Mouse (Mus musculus): ENCODE measurements around the gene Gm36028. TPM values are rescaled to one million over a fixed set of nuclear protein-coding genes. Genes with fewer than 3 reads are reported as not detected.

Gene Gm36028
- polyA plus RNA-seq, 1 experiment from 2014 or later, result not detected

DNA sequence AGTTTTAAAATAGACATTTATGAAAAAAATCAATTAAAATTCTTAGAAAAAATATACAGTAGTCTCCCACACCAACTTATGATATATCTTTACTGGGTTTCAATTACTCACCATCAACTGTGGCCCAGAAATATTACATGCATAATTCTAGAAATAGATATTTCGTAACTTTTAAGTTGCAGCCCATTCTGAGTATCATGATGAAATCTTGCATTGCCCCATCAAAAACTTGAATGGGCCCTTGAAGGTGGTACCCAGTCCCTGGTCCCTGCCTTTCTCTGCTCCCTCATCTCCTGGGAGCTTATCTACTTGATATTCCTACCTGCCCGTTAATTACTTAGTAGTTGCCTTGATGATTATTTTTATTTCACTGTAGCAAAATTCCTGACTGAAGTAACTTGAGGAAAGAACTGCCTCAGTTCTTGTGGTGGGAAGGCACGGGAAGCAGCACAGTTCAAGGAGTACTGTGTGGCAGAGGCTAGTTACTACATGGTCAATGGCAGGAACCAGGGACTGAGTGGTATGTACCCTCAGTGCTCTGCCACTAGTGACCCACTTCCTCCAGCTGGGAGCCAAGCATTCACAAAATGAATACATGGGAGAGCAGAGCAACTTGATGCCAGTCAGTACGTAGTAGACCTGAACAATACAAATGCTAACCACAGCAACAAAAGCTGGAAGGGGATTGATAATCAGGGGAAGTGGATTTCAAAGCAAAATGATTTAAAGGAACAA lies 13.7 kb upstream of the Gm36028 start:
- WGBS, result 79% methylated on average over 4 of the region's 4 CpGs
- no peak overlapping the region for H3K4me2 ChIP-seq
- H3K4me1 ChIP-seq, result peaks cover 33% of the 10 kb centered on the region
- H3K9me3 ChIP-seq (replicated peaks), result no peaks in the 10 kb centered on the region
- no peak overlapping the region for H3K4me3 ChIP-seq
- peaks cover 24% of the 10 kb centered on the region for H3K36me3 ChIP-seq (ENCODE audit: poor library complexity, severe bottlenecking)
- H3K9ac ChIP-seq, result no peak overlapping the region
- no peaks in the 10 kb centered on the region for H3K27me3 ChIP-seq
- ATAC-seq, result no peak
- no peak overlapping the region for H3K27ac ChIP-seq

DNA sequence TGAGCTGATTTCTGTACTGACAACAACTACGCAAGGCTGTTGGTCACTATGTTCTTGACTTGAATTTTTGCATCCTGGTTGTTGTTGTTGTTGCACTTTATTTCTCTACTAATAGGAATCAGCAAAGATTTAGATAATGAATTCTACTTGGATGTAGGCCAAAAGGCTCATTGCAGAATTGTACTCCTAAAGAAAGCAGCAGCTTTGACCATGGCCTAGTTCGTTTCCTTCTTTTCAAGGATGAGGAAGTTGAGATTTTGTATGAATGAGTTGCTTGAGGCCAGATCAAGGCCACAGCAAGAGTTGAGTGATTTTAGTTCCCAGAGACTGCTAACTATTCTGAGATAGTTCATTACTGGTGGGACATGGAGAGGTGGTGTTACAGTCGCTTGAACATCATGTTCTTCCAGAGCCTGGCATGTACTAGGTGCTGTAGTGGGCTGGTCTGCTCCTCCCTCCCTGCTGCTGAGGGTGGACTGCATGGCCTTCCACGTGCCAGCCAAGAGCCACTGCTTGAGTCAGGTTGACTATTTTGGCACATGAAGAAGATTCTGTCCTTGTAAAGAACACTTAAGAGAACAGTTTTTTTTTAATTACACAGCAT lies 10.3 kb upstream of the Gm36028 start:
- no peak for ATAC-seq
- Histone ChIP-seq H3K4me3 (no peak overlapping the region), H3K9ac (no peak overlapping the region), H3K4me1 (peaks cover 39% of the 10 kb centered on the region), H3K36me3 (ENCODE audit: poor library complexity, severe bottlenecking) (peaks cover 3% of the 10 kb centered on the region; the same call in 1 of the 2 replicates), H3K27ac (no peak overlapping the region), H3K9me3 (replicated peaks) (no peaks in the 10 kb centered on the region), H3K27me3 (no peaks in the 10 kb centered on the region), H3K4me2 (peak overlapping the region; percentile 76)
- 72% methylated on average over 4 of the region's 4 CpGs for WGBS

DNA sequence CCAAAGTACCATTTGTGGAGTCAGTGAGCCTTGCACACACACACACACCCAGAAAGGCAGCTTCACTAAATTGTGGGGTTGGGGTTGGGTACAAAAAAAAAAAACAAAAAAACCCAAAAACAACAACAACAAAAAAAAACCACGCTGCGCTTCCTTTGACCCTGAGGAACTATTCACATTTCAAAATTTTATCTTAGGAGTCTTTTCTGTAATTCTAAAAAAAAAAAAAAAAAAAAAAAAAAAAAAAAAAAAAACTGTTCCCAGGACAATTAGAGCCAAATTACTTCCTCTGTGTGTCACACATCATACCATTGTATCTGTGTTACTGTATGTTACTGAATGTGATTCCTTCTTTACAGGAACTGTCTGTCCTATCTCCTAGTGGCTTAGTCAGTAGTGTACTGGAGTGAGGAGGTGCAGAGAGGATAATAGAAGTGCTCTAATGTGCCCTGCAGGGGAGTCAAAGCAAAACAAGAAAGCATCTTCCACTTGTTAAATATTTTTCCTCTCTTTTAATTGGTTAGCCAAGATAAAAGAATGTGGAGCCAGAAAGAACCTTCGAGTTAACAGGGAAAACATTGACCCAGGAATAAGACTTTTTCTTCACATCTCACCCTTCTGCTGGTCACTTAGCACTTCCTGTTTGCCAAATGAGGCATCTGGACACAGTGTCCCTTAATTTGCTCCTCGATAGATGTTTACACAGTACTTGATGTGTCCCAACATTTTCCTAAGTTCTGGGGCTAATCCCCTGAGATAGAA lies 8.7 kb upstream of the Gm36028 start:
- Histone ChIP-seq H3K36me3 (ENCODE audit: poor library complexity, severe bottlenecking) (peaks cover 3% of the 10 kb centered on the region; the same call in 1 of the 2 replicates), H3K4me2 (peak overlapping the region; percentile 76), H3K4me3 (peak overlapping the region; percentile 97), H3K4me1 (peaks cover 36% of the 10 kb centered on the region), H3K9ac (peak overlapping the region; percentile 98), H3K27ac (peak overlapping the region; percentile 99), H3K27me3 (no peaks in the 10 kb centered on the region), H3K9me3 (replicated peaks) (no peaks in the 10 kb centered on the region)
- no peak for ATAC-seq
- 32% methylated on average over 4 of the region's 4 CpGs for WGBS

DNA sequence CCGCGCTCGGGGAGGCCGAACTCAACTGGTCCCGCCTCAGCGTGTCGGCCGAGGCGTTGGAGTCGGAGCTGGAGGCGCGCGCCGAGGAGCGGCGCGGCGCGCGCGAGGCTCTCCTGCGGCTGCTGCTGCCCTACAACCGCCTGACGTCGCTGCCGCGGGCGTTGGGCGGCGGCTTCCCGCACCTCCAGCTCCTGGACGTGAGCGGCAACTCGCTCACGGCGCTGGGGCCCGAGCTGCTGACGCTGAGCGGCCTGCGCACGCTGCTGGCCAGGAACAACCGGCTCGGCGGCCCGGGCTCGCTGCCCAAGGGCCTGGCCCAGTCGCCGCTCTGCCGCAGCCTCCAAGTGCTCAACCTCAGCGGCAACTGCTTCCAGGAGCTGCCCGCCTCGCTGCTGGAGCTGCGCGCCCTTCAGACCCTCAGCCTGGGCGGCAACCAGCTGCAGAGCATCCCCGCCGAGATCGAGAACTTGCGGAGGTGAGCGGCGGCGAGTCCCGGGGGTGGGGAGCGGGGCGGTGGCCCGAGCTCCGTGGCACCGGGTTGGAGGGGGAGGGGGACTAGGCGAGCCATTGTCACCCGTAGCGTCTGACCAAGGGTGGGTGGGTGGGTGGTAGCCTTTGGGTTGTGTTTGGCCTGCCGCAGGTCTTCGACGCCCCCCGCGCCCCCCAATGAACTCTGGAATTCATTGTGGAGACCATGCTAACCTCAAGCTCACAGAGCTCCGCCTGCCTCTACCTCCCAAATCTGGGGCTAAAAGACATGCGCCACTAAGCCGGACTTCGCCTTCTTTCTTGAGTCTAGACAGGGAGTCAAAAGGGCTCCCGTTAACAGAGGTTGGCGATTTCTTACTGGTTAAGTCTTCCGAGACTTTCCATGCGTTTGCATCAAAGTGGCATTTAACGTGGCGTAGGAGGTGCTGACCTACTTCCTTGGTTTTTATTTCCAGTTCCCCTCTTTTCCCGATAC lies 7.8 kb upstream of the Gm36028 start:
- H3K27me3 ChIP-seq, result no peaks in the 10 kb centered on the region
- H3K9ac ChIP-seq, result peak overlapping the region; percentile 98
- H3K4me3 ChIP-seq, result peak overlapping the region; percentile 97
- H3K4me1 ChIP-seq, result peaks cover 34% of the 10 kb centered on the region
- H3K27ac ChIP-seq, result peak overlapping the region; percentile 99
- WGBS, result under 1% methylated on average over 65 of the region's 87 CpGs
- no peaks in the 10 kb centered on the region for H3K9me3 ChIP-seq (replicated peaks)
- ATAC-seq, result peak; percentile 82
- H3K36me3 ChIP-seq (ENCODE audit: poor library complexity, severe bottlenecking), result peaks cover 3% of the 10 kb centered on the region; the same call in 1 of the 2 replicates
- H3K4me2 ChIP-seq, result peak overlapping the region; percentile 76

DNA sequence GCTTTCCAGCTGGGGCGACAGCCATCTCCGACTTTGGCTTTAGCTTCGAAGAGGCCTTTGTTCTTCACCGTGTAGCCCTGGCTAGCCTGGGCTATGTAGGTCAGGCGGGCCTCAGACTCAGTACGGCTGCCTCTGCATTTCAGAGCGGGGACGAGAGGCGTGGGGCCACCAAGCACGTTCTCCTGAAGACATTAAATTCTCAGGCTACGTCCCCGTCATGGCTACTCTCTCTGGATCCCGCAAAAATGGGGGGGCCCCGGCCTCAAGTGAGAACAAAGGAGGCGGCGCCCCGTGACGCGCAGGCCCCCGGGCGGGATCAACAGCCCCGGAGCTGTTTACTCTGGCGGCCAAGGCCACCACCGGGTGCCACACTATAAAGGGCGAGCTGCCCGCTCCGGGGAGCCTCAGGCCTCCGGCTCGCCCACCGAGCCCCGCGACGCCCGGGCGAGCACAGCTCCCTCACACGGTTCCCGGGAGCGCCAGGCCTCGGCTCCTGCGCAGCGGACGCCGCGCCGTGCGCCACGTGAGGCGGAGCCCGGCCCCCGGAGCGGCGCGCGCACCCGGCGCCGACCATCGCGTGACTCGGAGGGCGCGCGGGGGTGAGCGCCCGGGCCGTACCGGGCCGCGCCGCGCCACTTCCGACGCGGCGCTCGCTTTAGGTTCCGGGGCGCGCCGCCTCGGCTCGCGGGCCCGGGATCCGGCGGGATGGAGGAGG lies 7.0 kb upstream of the Gm36028 start, which contains the start of gene Lrrc58:
Gene Lrrc58, plus strand, starts transcription at position 599 of the 715 bp plus-strand sequence.
- Histone ChIP-seq H3K4me1 (peaks cover 32% of the 10 kb centered on the region), H3K36me3 (ENCODE audit: poor library complexity, severe bottlenecking) (no peaks in the 10 kb centered on the region; the same call in 1 of the 2 replicates), H3K4me2 (peak within 1 kb of the TSS; percentile 76), H3K9me3 (replicated peaks) (no peaks in the 10 kb centered on the region), H3K27me3 (no peaks in the 10 kb centered on the region), H3K4me3 (peak within 1 kb of the TSS; percentile 97), H3K27ac (peak within 1 kb of the TSS; percentile 99), H3K9ac (peak within 1 kb of the TSS; percentile 98)
- ATAC-seq, result peak; percentile 96
- under 1% methylated on average over 86 of the region's 86 CpGs for WGBS

DNA sequence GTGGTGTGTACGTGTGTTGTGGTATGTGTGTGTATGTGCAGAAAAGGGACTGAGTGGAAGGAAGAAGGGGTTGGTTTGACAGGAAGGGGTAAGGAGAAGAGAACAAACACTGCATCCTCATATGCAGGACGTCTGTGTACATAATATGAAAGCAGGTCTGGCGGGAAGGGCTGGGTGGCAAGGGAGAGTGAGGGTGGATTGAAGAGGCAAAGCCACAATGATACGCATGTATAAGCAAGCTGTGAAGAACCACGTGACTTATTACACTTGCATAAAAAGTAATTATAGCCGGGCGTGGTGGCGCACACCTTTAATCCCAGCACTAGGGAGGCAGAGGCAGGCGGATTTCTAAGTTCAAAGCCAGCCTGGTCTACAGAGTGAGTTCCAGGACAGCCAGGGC lies 4.9 kb upstream of the Gm36028 start:
- WGBS, result 88% methylated on average over 9 of the region's 9 CpGs
- no peak for ATAC-seq
- Histone ChIP-seq H3K9me3 (replicated peaks) (no peaks in the 10 kb centered on the region), H3K4me2 (no peak overlapping the region), H3K4me1 (peaks cover 18% of the 10 kb centered on the region), H3K36me3 (ENCODE audit: poor library complexity, severe bottlenecking) (no peaks in the 10 kb centered on the region), H3K27ac (no peak overlapping the region), H3K9ac (no peak overlapping the region), H3K27me3 (no peaks in the 10 kb centered on the region), H3K4me3 (no peak overlapping the region)

DNA sequence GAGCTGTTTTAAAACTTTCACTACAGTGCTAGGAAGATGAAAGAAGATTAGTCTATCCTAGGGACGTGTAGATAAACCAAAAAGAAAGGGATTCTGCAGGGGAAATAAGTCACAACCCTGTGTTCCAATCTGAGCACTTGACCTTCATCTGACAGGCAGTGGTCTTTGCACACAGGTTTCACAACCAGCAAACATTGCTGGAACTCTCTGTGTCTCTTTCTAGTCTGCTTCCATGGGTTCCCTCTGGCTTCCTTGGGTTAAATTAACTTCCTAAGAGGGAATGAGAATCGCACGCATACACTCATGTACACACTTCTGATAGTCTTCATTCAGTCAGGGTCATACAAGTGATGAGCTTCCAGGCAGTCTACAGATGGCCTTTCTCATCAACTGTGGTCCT lies 2.9 kb upstream of the Gm36028 start:
- 82% methylated on average over 3 of the region's 3 CpGs for WGBS
- H3K4me2 ChIP-seq, result no peak overlapping the region
- H3K4me3 ChIP-seq, result no peak overlapping the region
- H3K36me3 ChIP-seq (ENCODE audit: poor library complexity, severe bottlenecking), result no peaks in the 10 kb centered on the region
- no peaks in the 10 kb centered on the region for H3K9me3 ChIP-seq (replicated peaks)
- peaks cover 5% of the 10 kb centered on the region; the same call in 1 of the 2 replicates for H3K4me1 ChIP-seq
- H3K9ac ChIP-seq, result no peak overlapping the region
- H3K27me3 ChIP-seq, result no peaks in the 10 kb centered on the region
- H3K27ac ChIP-seq, result no peak overlapping the region
- no peak for ATAC-seq

DNA sequence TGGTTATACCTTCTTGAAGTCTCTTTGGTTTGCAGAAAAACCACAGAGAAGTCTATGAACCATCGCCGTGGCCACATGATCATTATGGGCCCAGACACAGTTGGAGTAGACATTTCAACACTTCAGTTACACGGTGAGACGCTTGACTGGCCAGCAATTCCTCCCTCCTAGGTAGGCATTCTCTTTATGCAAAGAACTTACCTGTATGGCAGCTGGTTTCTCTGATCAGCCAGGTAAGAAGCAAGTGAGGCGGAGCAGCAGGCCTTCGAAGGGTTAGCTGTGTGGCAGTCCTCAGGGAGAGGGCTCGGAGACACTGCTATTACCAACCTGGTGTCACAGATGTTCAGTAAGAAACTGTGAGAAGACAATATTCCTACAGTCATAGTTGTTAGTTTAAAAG lies 733 bp downstream of the Gm36028 start:
- no peak for ATAC-seq
- 81% methylated on average over 7 of the region's 7 CpGs for WGBS
- Histone ChIP-seq H3K27me3 (no peaks in the 10 kb centered on the region), H3K36me3 (ENCODE audit: poor library complexity, severe bottlenecking) (no peaks in the 10 kb centered on the region), H3K4me1 (no peaks in the 10 kb centered on the region), H3K9me3 (replicated peaks) (no peaks in the 10 kb centered on the region), H3K27ac (no peak overlapping the region), H3K9ac (no peak overlapping the region), H3K4me3 (no peak overlapping the region), H3K4me2 (no peak overlapping the region)

DNA sequence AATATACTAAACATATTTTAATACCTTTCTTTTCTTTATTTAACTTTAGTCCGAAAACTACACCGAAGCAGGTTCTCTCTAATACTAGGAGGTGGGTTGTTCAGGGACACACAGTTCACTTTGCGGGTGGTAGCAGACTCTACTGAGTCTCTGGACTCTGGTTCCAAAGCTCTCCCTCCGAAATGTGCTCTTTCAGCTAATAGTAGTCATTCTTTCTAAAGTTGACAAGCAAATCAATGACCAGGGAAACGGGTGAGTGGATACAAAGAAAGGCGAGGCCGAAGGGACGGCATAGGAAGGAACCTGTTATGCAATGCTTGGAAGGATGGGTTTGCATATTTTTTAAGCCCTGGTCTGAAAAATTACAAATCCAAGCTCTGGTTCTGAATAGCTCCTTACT lies 3.5 kb downstream of the Gm36028 start:
- Histone ChIP-seq H3K4me3 (no peak overlapping the region), H3K27ac (no peak overlapping the region), H3K36me3 (ENCODE audit: poor library complexity, severe bottlenecking) (no peaks in the 10 kb centered on the region), H3K27me3 (no peaks in the 10 kb centered on the region), H3K4me1 (no peaks in the 10 kb centered on the region), H3K9ac (no peak overlapping the region), H3K9me3 (replicated peaks) (no peaks in the 10 kb centered on the region), H3K4me2 (no peak overlapping the region)
- 63% methylated on average over 8 of the region's 8 CpGs for WGBS
- no peak for ATAC-seq

DNA sequence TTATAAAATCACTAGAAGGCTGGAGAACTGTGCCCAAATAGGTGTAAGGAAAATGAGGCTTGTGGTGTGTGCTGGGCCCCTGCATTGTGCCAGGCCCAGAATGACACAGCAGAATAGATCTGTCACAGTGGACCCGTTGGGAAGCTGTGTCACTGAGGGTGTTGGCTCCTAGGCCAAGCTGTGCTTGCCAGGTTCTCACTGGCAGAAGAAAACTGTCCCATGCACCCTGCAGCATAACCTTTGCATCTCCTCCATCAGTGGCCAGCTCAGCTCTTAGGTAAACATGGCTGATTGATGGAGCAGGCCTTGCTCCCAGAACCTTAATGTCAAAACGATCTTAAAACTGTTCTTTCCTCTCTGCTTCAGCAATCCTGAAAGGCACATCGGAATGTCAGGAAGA lies 4.6 kb downstream of the Gm36028 start:
- H3K27ac ChIP-seq, result no peak overlapping the region
- H3K4me2 ChIP-seq, result no peak overlapping the region
- H3K36me3 ChIP-seq (ENCODE audit: poor library complexity, severe bottlenecking), result no peaks in the 10 kb centered on the region
- no peaks in the 10 kb centered on the region for H3K9me3 ChIP-seq (replicated peaks)
- H3K4me1 ChIP-seq, result no peaks in the 10 kb centered on the region
- no peak overlapping the region for H3K4me3 ChIP-seq
- H3K27me3 ChIP-seq, result no peaks in the 10 kb centered on the region
- no peak overlapping the region for H3K9ac ChIP-seq
- 87% methylated on average over 3 of the region's 3 CpGs for WGBS
- no peak for ATAC-seq

DNA sequence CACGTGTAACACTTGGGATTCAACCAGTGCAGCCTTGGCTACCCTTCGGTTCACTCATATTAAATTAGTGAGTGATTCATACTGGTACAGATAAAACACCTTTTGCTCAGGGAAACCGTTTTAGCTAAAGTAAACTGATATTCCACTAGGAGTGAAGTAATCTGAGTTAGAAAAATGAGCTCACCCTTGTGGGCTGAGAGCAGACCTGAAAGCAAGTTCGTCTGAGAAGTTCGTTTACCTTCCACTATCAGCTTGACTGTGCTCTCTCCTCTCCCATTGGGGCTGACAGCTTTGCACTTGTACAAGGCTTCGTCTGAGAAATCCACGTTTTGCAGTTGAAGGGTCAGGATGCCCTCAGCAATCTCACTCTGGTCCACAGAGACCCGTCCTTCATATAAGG lies 5.4 kb downstream of the Gm36028 start:
- WGBS, result 86% methylated on average over 8 of the region's 8 CpGs
- ATAC-seq, result no peak
- no peak overlapping the region for H3K4me2 ChIP-seq

More for the DNA sequence above, 5.4 kb downstream of the Gm36028 start:
- Histone ChIP-seq H3K4me1 (no peaks in the 10 kb centered on the region), H3K9ac (no peak overlapping the region), H3K27me3 (no peaks in the 10 kb centered on the region), H3K36me3 (ENCODE audit: poor library complexity, severe bottlenecking) (no peaks in the 10 kb centered on the region), H3K4me3 (no peak overlapping the region), H3K9me3 (replicated peaks) (no peaks in the 10 kb centered on the region), H3K27ac (no peak overlapping the region)

All from forebrain, embryonic 13.5 days (tissue).